Mouse (Mus musculus) lung, postnatal 0 days (tissue): ENCODE data around the gene Fcrl5.
"Not testable (repeated sequence)": the region's sequence is repeated elsewhere in the genome, so short reads cannot be mapped to it uniquely, and the experiment has no call there.

Experiments used
- CTCF ChIP-seq: IDR thresholded peaks from 2 replicates; pipeline ENCODE4 v1.5.1; 2016; ENCODE audit warnings: antibody characterized with exemption, mild to moderate bottlenecking
- EP300 ChIP-seq: IDR thresholded peaks from 2 replicates; pipeline ENCODE4 v1.6.1; 2016; ENCODE audit warnings: antibody characterized with exemption, mild to moderate bottlenecking, control low read depth

- TF ChIP-seq CTCF, EP300: not testable (repeated sequence)
These were observed 43.7 kb downstream of the Fcrl5 start for GRCm38 (mm10) chr3:87479230-87479629.
